Mouse (Mus musculus) ZHBTc4 (cell line): ENCODE results near the gene Pip4k2a.
"Not testable (repeated sequence)": the region's sequence is repeated elsewhere in the genome, so short reads cannot be mapped to it uniquely, and the experiment has no call there.

Experiments
- DNase-seq: peaks from one replicate; pipeline ENCODE4 v3.0.0-alpha.2; 2011; ENCODE audit warnings: low read depth, low spot score

Pip4k2a gene

DNA sequence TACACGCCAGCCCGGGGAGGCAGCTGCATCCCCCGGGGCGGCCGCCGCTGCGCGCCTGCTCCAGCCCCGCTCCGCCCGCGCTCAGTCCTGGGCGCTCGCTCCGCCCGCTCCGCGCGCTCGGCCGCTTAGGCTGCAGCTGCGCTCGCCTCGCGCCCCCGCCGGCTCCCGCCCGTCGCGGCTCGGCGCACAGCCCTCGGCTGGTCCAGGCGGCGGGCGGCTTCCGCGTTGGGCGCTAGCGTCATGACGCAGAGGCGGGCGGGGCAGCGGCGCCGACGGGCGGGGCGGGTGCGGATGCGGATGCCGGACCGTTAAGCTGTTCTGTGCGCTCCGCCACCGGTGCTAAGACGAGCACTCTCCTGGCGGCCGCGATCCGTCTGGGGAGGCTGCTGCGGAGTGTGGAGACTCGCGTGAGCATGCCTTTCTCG, at the start of gene Pip4k2a, which contains the start of gene 4930426L09Rik:
Pip4k2a (minus strand) TSS at position 73 of the 425 bp plus-strand sequence.
4930426L09Rik (plus strand) TSS at position 290 of the 425 bp plus-strand sequence.
- peak; percentile 93 for DNase-seq

DNA sequence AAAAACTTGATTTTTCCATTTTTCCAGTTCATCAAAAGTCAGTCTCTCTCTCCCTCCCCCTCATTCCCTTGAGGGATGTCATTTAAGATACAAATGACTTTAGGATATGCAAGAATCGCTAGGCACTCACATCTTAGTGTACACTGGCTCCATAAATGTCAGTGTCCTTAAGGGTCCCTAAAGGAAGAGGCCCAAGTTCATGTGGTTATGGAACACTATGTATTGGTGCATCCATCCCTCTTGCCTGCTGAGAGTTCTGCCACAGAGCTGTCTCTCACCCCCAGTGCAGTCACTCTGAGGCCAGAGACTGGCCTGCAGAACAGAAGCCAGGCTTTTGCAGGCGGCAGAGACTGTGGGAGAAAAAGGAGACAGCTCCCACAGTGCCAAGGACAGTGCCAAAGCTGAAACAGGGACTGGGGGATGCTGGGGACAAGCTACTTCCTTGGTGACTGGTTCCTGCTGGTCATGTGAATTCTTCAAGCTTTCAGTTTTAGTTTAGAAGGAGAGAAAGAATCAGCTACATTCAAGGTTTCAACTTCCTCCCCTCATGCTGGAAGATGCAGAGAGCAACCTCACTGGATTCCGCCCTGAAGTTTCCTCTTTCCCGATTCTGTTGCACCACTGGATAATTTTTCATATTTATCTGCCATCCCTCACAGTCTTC, 40.1 kb upstream of the Pip4k2a start:
- DNase-seq: no peak

DNA sequence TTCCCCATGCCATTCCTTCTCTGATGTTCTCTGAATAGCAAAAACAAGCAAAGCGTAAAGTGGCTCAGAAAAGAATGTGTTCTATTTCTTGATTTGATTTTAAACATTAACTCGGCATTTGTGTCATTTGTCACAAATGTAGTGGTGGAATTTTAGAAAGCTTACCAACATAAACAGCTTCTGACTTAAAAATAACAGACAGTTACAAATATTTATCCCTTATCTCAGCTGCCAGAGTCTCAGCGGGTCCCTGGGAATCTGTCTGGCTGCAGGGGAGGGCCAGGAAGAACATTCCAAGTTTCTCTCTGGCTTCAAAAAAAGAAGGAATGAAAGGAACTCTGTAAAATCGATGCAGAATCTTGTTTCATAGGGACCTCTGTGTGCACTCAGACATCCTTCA, 39.5 kb upstream of the Pip4k2a start:
- no peak for DNase-seq

DNA sequence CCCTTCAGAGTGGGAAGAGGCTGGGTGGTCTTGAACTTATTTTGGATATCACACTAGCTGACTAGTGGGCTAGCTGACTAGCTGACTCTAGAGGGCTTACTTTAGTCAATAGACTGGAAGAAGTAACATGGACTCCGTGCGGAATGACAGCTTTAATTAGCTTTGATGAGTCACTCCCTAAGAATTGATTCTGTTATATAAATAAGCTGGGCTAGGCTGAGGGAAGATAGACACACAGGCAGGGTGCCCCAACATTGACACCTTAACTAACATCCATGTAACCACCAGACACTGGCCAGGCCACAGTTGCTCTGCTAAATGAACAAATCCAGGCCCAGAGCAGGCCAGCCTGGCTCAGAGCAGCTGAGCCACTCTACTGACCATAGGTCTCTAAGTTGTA, 26.9 kb upstream of the Pip4k2a start:
- no peak for DNase-seq

DNA sequence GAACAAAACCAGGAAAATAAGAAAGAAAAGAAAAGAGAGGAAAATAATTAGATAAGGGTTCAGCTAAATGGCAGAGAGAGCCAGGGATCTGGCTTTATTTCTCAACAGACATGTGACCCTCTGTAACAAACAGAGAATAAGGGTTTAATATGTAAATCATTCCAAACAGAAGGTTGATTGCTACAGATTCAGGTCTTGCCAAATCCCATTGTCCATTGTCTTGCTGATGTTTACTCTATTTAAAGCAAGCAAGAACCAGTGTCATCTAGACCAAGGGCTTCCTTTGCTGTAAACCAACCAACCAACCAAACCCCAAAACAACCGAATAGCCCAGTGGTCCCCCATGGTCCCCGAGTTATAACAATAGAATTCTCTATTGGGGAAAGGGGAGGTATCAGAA, 20.1 kb upstream of the Pip4k2a start:
- DNase-seq: peak; percentile 65

DNA sequence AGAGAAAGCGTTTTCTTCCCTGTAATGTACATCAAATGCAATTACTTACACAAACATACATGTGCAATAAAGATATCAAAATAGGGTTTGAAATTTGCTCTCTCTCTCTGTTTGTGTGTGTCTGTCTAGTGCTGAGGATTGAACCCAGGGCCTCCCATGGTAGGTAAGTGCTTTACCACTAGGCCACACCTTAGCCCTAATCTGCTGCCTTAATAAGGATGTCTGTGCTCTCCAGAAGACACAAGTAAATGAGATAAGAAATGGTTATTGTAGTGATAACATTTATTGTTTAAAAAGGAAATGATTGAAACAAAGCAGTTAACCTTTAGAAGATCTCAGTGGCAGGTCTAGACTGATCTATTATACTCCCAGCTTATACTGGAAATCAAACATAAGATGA, 18.9 kb upstream of the Pip4k2a start:
- DNase-seq: no peak

DNA sequence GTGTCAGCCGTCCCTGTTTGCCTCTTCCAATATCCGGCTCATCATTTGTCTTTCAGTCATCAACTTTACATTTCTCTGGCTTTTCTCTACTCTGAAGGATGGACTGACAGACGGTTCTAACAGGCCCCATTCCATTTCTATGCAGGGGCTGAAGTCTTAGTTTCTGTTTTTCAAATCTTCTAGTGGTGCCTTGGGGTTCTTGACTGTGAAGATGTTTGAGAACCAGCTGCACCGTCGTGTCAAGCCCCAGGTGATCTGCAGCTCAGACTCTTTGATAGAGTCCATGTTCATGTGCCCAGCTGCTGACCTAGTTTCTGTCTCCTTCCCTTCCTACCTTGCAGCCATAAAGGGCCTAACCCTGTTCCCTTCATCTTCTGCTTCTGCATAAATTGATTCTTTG, 18.4 kb upstream of the Pip4k2a start:
- DNase-seq: no peak

DNA sequence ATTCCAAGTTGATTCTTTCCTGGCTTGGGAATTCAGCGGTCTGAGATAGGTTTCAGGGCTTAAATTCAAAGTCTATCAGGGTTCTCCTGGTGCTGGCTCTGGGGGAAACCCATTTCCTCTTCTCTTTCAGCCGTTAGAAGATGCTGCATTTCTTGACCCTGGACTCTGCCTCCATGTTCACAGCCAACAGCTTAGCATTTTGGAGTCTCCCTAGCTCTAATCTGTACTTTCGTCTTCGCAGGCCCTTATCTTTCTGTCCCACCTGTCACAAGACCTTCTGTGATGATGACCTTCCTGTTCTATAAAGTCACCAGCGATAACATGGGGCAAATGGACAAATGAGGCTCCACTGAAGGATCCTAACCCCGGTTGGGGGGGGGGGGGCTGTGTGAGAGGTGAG, 13.5 kb upstream of the Pip4k2a start:
- no peak for DNase-seq

DNA sequence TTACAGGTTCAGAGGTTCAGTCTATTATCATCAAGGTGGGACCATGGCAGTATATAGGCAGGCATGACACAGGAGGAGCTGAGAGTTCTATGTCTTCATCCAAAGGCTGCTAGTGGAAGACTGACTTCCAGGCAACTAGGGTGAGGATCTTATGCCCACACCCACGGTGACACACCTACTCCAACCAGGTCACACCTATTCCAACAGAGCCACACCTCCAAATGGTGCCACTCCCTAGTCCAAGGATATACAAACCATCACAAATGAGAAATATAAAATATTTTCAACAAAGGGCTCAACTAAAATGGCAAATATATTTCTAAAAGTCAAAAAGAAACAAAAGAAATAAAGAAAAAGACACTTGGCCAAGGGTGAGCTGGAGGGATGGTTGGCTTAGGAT, 12.6 kb upstream of the Pip4k2a start:
- not testable (repeated sequence) for DNase-seq

DNA sequence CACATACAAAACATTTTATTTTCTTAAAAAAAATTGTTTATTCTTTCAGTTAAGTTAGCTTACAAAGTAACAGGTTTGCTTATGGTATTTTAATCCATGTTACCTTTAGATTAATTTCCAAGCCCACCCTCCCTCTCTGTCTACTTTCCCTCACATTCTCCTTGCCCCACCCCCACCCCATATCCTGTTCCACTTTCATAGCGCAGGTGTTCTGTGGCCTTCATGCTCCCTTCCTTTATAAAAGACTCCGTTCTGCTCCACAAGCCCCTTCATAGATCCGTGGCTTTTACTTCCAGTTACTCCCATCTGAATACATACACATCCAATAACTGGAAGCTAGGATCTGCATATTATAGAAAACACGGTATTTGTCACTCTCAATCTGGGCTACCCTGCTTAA, 9.7 kb upstream of the Pip4k2a start:
- no peak for DNase-seq

DNA sequence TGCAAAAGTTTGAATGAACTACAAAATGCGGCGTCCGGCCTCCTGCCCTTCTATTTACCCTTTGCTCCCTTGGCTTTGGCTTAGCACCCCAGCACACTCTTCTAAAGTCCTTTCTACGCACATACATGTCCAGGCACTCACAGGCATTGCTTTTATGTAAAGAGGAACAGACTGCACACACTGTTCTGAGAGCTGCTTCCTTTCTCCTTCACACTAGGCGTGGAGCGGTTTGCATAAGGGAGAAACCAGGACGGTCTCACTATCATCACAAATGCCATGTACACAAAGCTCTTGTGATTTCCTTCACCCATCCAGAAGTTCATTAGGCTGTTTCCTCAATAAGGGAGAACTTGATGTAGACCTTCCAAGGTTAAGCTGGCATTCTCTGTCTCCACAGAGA, 8.2 kb upstream of the Pip4k2a start:
- DNase-seq: no peak

DNA sequence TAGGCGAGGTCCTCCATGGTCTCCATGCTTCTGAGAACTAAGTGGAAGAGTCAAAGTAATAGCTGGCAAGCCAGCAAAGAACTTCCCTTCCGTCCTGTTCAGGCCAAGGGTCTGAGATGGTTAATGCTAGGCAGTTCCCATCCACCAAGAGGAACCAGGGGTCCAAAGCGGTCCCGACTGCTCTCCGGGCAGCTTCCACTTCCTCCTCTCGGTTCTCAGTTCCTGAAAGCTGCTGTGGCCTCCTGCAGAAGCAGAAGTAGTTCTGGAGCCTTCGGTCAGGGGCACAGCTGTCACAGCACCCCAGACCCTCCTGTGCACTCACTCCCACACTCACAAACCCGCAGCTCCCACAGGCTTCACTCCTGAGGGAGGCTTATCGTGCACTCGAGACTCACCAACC, 6.9 kb upstream of the Pip4k2a start:
- no peak for DNase-seq

DNA sequence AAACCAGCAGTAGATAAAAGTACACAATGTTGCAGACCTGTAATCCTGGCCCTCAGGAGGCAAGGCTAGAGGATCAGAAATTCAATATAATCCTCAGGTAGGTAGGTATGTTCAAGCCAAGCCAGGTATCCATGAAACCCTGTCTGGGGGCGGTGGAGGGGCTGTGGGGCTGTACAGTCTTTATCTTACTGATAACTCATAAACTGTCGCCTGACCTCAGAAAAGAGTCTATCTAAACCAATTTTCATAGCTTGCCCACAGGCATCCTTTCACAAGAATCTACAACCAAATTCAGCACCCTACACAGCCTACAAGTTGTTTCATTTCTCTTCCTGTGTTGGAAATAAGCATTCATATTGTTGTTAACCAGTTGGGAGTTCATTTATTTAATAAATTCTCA, 1.5 kb upstream of the Pip4k2a start:
- no peak for DNase-seq

DNA sequence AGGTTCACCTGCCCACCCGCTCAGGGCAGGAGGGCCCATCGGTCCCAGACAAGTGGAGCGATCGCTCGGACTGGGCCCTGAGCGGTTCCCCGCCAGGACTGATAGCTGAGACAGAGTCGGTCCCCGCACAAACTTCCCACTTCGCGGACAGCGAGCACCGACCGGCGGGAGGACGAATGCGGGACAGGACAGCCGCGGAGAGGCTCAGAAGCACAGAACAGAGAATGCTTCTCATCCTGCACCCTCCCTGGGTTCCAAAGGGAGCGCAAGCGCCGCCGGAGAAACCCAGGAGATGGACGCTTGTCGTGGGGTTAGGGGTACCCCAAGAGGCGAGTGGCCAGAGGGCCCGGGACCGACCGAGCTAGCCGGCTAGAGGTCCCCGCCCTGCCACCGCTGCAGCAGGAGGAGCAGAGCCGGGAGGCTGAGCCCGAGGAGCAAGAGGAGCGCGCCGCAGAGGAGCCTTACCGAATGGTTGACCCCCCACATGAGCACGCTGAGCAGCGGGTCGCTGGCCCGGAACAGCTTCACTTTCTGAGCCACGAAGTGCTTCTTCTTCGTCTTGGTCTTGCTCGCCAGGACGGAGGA, 447 bp downstream of the Pip4k2a start:
- DNase-seq: peak; percentile 67

DNA sequence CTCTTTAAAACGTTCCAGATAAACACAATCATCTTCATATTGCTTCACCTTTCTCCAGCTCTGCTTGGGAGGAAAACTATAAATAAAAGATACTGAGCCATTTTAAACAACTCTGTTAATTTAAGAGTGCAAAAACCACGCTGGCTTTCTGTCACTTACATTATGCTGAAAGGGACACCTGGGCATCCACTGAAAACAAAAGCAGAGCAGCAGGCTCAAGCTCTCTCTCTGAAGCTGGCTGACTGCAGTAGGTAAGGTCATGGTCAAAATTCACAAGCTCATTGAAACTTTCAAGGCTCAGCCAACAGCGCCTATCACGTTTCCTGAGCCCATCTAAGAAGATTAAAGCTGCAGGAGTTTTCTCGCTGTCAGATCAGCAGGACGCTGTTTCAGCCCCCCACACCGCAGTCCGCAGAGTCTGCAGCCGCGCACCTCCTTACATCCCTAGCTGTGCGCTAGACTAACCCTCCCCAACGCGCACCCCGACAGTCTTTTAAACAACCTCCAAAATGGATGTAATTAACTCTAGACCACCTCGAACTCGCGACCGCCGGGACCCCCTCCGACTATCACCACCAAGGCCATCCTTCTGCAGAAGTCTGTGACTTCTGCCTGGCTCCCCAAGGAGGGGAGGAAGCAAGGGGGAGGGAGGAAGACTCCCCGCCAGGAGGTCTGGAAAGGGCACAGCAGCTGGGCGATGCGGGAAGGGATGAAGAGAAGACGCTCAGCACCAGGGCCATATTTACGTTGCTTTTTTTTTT, 1.3 kb downstream of the Pip4k2a start:
- peak; percentile 36 for DNase-seq

DNA sequence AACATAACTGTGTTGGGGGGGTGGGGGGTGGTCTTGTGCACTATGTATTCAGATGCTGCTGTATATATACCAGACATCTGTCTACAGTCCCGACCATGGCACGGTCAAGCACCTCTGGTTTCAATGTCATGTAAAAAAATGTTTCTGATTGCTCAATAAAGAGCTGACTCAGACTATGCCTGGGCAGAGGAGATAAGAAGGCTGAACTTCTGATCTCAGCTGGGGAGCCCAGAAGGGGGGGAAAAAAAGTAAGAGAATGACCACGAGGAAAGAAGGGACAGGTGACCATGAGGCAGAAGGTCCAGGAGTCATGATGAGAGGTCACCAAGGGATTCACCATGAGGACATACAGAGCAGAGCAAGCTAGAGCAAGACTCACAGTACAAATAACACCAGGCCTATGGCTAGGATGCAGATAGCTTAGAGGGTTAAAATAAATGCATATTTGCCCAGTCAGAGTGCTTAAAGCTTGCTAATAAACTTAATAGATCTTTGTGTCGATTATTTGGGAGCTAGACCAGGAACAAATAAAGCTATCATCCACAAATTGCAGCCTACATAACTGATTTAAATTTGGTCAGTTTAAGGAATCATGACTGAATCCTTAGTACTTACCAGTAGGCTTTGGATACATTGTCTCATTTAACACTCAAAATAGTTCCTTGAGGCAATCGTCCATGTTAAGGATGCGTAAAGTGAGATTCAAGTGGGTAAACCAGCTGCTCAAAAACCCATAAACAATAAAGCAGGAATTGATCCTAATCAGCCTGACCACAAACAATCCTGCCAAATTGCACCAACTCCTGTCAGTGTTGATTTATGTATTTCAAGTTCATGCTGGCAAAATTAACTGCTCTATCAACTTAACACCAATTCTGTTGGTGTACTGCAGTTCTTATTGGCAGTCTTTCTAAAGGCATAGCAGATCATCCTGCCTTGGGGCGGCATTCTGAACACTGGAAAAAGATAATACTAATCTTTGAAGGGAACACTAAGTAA, 5.1 kb downstream of the Pip4k2a start:
- no peak for DNase-seq

DNA sequence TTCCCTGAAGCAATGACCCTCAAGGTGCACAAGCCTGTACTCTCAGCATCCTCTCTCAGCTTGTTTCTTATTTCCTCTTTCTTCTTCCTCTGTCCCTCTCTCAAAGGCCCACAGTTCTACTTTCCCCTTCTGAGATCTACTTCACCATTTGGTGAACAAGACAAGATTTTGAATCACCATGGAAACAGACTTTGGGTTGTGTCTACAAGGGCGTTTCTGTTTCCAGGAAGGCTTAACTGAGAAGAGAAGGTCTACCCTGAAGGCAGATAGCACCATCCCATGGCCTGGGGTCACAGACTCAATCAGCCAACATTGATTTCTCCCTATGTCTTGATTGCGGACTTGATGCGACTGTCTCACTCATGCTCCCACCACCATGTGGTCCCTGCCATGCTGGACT, 9.0 kb downstream of the Pip4k2a start:
- DNase-seq: no peak

DNA sequence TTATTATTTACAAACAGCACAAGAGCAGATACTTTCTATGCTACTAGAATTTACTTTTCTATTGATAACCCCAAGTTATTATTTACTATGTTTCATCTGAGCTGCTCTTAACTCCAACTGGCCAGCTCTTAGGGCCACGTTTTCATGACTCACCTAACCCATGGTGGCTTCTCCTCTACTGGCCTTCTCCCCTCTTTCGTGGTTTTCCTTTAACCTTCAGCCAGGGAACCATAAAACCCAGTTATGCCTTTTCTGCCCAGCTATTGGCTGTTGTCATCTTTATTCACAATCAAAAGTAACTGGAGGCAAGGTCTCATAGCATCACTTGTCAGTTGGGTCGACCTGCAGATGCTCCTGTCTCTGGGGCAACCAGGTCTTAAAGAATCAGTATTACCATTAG, 12.4 kb downstream of the Pip4k2a start:
- DNase-seq: no peak

DNA sequence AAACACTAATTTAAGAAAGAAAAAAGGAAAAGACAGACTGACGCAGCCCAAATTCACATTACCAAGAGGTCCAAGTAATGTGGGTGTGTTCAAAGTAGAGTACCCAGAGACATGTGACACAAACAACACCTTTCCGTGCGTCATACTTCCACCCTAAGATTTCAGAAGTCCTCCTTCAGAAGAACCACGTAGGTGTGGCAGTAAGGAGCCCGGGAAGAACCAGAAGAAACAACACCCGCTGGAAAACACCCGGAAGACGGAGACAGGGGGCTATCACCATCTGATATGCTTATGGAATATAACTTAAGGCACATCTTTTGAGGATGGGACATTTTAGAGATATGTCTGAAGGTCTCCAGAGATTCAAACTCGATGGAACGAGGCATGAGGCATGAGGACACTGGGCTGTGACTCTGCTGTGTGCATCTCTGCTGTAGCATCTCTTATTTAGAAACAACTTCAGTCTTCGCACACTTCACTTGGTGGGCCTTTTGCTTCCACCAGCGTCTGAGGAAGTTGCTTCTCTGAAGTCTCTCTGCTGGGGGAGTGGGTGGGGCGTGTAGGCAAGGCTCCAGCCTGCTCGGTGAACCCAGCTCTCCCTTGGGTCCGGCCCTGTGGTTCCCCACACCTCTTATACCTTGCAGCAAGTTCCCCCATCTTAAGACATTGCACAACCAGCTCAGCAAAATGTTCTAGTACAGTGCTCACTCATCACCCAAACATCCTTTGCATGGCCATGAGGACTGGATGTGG, 13.7 kb downstream of the Pip4k2a start:
- DNase-seq: no peak

DNA sequence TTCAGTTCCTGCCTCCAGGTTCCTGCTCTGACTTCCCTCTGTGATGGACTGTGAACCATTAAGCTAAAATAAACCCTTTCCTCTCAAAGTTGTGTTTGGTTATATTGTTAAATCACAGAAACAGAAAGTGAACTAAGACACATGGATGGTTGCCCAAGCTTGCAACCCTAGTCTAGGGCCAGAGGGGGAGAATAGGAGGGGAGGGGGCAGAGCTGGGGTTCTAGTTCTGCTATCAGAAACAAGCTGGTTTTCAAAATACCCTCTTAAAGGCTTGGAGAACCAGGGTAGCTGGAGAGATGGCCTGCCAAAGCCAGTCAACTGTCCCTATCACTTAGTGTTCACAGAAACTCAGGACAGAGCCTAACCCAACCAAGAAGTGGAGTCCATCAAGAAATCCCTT, 14.4 kb downstream of the Pip4k2a start:
- DNase-seq: no peak

DNA sequence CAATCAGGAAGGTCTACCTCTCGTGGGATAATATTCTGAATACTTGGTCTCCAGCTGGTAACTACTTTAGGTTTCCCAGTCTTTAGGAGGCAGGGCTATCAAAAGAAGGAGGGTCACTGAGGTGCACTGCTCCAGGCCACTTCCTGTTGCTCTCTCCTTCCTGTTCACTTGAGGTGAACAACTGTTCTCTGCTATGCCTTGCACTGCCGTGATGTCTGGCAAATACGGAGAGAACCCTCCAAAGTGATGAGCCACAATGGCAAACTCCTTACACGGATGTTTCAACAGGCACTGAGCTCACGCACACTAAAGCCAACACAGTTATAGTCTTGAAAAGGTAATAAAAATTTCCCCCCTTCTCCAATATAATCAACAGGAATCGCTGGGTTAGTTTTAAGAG, 15.3 kb downstream of the Pip4k2a start:
- DNase-seq: no peak
